Mouse (Mus musculus) liver, adult (tissue): Measurements from ENCODE around the gene Vmn1r200.

Experiments used
- GATA4 ChIP-seq: IDR thresholded peaks from 2 replicates; pipeline ENCODE4 v1.6.1; 2014; ENCODE audit warnings: mild to moderate bottlenecking, low read length; ENCODE audit not compliant: insufficient replicate concordance

The Vmn1r200 gene

DNA sequence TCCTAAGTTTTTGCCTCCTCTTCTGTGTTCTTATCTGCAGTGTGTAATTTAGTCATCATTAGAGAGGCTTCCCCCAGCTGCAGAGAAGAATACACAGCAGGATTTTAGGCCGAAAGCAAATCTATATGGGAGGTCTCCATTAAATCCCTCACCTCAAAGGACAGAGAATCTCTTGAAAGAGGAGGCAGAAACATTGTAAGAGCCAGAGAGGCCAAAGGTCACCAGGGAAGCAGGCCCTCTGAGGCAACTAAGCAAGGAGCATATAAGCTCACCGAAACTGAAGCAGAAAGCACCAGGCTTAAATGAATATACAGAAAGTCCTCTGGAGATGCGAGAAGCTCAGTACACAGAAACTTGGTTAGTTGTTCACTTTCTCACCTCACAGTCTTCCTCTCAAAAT is at the start of gene Vmn1r200:
Vmn1r200 (plus strand) TSS at position 301 of the 400 bp plus-strand sequence.
- no peak for TF ChIP-seq GATA4

DNA sequence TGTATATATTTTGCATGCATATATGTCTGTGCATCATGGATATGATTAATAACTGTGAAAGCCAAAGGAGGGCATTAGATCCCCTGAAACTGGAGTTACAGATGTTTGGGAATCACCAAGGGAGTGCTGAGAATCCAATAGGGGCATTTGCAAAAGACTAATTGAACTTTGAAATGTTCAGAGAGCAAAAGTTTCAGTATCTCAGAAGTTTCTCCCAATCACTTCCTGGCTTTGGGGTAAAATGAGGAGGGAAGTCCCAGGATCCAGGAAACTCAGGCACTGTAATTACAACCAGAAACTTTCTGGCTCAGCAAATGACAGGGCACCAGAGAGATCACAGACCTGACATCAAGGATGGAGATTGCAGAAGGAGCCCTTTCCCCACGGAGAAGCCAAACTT is 40.1 kb upstream of the Vmn1r200 start, which contains the start of gene Vmn1r198:
Vmn1r198 (plus strand) TSS at position 301 of the 400 bp plus-strand sequence.
- no peak for TF ChIP-seq GATA4

DNA sequence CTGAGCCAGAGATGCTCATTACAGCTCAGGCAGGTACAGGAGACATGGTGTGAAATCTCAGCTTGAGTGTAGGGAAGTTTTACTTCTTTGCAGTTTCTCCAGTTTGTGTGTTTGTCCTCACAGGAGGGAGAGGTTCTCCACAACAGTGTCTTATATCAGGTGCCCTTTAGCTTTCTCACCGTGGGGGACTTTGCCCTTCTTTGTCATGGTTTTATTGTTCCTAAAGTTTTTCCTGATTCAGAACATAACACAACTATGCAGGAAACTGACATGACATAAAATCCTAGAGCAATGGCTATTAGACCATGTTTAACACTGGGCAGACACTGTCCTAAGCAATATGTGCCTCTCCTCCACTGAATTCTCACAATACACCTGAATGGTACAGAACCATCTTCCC is 39.4 kb upstream of the Vmn1r200 start:
- no peak for TF ChIP-seq GATA4

DNA sequence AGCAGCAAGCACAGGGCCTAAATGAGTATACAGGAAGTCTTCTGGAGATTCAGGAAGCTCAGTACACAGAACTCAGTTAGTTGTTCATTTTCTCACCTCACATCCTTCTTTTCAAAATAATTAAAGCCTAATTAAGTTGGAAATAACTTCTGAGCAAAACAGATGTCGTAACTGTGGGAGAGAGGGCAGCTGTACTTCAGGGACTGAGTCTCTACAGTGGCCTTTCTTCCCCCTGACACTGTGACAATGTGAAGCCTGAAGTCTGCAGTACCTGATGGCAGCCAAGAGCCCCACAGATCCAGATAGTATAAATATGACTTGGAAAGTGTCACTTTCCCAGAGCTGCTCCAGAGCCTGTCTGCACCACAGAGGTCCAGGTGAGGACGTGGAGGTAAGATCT is 10.7 kb upstream of the Vmn1r200 start, which contains the start of gene Vmn1r199:
Vmn1r199 (plus strand) TSS at position 301 of the 400 bp plus-strand sequence.
- no peak for TF ChIP-seq GATA4

DNA sequence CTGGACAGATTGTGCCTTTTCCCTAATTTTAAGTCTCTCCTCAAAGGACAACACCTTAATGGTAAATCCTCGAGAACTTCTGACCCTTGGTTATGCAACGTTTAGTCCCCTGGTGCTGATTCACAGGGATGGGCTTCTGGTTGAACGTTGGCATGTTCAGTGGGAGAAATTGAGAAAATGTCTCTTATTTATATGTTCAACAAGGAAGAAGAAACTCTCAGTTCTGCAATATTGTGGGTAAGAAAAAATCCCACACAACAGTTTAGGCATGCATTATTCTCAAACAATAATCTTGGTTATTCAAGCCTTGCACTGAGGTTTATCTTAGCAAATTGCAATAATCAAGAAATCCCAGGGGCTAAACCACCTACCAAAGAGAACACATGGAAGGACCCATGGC is 6.8 kb upstream of the Vmn1r200 start:
- no peak for TF ChIP-seq GATA4

DNA sequence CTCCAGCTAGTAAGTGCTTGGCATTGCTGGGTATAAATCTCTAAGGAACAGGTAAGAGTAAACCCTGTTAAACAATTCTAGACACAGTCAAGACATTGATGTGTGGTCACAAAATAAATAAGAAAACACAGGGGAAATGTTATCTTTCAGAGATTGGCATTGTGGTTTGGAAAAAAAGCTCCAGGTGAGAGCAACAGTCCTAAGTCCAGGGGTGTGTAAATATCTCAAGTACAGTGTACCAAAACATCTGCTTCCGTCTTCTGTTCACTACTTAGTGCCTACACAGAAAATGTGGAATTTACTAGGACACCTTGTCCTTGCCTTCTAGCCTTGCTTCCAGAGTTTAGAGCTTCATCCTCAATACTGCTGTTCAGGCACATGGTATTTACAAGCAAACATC is 3.1 kb upstream of the Vmn1r200 start:
- TF ChIP-seq GATA4, result no peak

DNA sequence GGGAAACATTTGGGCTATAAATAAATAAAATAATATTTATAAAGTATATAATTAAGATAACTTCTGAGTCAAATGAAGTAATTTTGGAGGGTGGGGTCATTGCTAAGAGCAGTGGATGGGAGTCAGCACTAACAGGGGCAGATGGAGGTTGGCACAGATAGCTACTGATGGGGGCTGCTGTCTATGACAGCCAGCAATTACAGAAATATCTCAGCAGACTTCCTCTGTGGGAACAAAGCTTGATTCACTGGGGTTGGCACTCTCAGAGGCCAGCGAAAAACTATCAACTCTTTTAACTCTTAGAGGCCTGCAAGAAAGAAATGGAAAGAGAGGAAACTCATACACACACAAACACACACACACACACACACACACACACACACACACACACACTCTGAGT is 12.8 kb downstream of the Vmn1r200 start:
- TF ChIP-seq GATA4, result no peak
